ENCODE assay signal across 11 mouse cellular contexts in the genomic region with DNA sequence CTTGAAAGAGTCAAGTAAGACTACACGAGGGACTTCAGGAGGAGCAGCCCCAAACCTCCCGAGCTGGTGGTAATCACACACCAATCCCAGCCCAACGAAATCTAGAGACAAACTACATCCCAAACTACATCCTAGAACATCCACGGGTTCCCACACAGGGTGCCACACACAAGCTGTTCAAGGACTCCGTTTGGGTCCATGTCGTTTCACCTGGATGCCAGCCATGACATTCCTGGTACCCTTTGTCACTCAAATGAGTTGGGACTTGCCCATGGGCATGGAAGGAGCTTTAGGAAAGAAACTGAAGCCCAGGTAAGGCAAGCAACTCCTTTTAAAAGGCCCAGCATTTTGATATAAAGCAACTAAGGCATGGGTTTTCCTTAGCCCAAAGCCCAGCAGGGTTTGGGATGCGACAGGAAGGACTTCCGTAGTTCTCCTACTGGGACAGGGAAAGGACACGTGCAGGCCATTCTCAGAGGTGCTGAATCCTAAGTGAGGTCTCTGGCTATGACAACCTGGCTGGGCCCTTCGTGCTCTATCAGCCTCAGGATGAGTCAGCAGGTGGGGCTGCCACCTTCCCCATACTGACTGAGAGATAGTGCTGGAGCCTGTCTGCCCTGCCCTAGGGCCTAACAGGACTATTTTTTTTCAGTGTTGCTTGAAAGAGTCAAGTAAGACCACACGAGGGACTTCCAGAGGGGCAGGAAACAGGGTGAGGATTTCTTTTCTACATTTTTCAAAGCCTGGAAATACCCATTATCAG. TPM values are rescaled to one million over a fixed set of nuclear protein-coding genes. Genes with fewer than 3 reads are reported as not detected.
A peak's percentile ranks its signal among the peaks of the same experiment; 100 is the strongest.
DNase-seq lines count a peak whose midpoint lies in the region; ATAC-seq and TF ChIP-seq lines count a peak whose summit lies in the region.
"Had no signal": no experiment of that assay in that cellular context is flagged by ENCODE, and none has a peak within 500 bp of the region (broad histone marks: within the 10 kb centered on the region; RNA-seq: fewer than 3 reads in every experiment).

No protein-coding gene starts in this region.

- TF ChIP-seq EP300 in lung, postnatal 0 days (IDR thresholded peaks at IDR 0.05): no peak

- WGBS in intestine, embryonic 16.5 days: 65% methylated on average over 11 of the region's 11 CpGs
- 47% methylated on average over 11 of the region's 11 CpGs for WGBS in lung, postnatal 0 days
- 71% methylated on average over 11 of the region's 11 CpGs for WGBS in thymus, adult 2 months

- peak overlapping the region; percentile 70 for H3K4me2 ChIP-seq in intestine, embryonic 16.5 days (ENCODE audit: low read depth, low read length)
- peak overlapping the region; percentile 64 for H3K4me2 ChIP-seq in lung, postnatal 0 days (replicated peaks; ENCODE audit: low read depth, low read length)
- H3K4me2 ChIP-seq: hindbrain, embryonic 15.5 days; midbrain, embryonic 13.5 days had no signal

- ATAC-seq in intestine, embryonic 16.5 days: peak; percentile 26; the same call in 1 of the 2 replicates
- ATAC-seq in lung, postnatal 0 days: no peak
- ATAC-seq: midbrain, embryonic 13.5 days had no signal

- peak overlapping the region; percentile 47 for H3K4me3 ChIP-seq in intestine, embryonic 16.5 days (ENCODE audit: low read length)
- H3K4me3 ChIP-seq in lung, postnatal 0 days (ENCODE audit: low read depth, low read length): peak overlapping the region; percentile 50
- no peak overlapping the region for H3K4me3 ChIP-seq in thymus, adult 2 months (ENCODE audit: control insufficient read depth, insufficient read depth, low read length)
- H3K4me3 ChIP-seq: hindbrain, embryonic 15.5 days; midbrain, embryonic 13.5 days had no signal

- TF ChIP-seq CTCF in lung, postnatal 0 days (IDR thresholded peaks at IDR 0.05): no peak; the same call in 1 of the 2 replicates
- no peak for TF ChIP-seq CTCF in thymus, adult 2 months (IDR thresholded peaks at IDR 0.05; ENCODE audit: borderline replicate concordance, control insufficient read depth, extremely low read depth, insufficient read depth, low read length, poor library complexity)

- H3K27ac ChIP-seq in intestine, embryonic 16.5 days (ENCODE audit: low read length): peak overlapping the region; percentile 78
- H3K27ac ChIP-seq in lung, postnatal 0 days (ENCODE audit: low read length): peak overlapping the region; percentile 93
- H3K27ac ChIP-seq in thymus, adult 2 months (ENCODE audit: control insufficient read depth, insufficient read depth, low read length): no peak overlapping the region
- H3K27ac ChIP-seq: hindbrain, embryonic 15.5 days; midbrain, embryonic 13.5 days had no signal

- TF ChIP-seq POLR2A in thymus, adult 2 months (IDR thresholded peaks at IDR 0.05; ENCODE audit: control insufficient read depth, extremely low read depth, insufficient read depth, low read length, poor library complexity): no peak

- H3K27me3 ChIP-seq in intestine, embryonic 16.5 days (replicated peaks; ENCODE audit: control insufficient read depth, insufficient read depth, low read length): 0 out of 2 replicates have a peak, but pooled peaks cover 2% of the 10 kb centered on the region
- no peaks in the 10 kb centered on the region for H3K27me3 ChIP-seq in lung, postnatal 0 days (replicated peaks; ENCODE audit: insufficient read depth, low read length)
- H3K27me3 ChIP-seq in thymus, adult 2 months (ENCODE audit: control insufficient read depth, insufficient read depth, low read length): no peaks in the 10 kb centered on the region; the same call in 1 of the 2 replicates

- H3K9me3 ChIP-seq in intestine, embryonic 16.5 days (ENCODE audit: control insufficient read depth, low read length): no peaks in the 10 kb centered on the region
- H3K9me3 ChIP-seq in lung, postnatal 0 days (ENCODE audit: low read length): no peaks in the 10 kb centered on the region
- H3K9me3 ChIP-seq: hindbrain, embryonic 15.5 days; midbrain, embryonic 13.5 days had no signal

- peaks cover 3% of the 10 kb centered on the region; the same call in 1 of the 2 replicates for H3K36me3 ChIP-seq in intestine, embryonic 16.5 days (ENCODE audit: control insufficient read depth, insufficient read depth, low read length)
- H3K36me3 ChIP-seq in lung, postnatal 0 days (ENCODE audit: insufficient read depth, low read length): no peaks in the 10 kb centered on the region
- no peaks in the 10 kb centered on the region for H3K36me3 ChIP-seq in thymus, adult 2 months (ENCODE audit: control insufficient read depth, insufficient read depth, low read length)
- H3K36me3 ChIP-seq: hindbrain, embryonic 15.5 days; midbrain, embryonic 13.5 days had no signal

- H3K9ac ChIP-seq in intestine, embryonic 16.5 days (ENCODE audit: low read depth, low read length): peak overlapping the region; percentile 64
- peak overlapping the region; percentile 69 for H3K9ac ChIP-seq in lung, postnatal 0 days (replicated peaks; ENCODE audit: low read depth)
- H3K9ac ChIP-seq: hindbrain, embryonic 15.5 days; midbrain, embryonic 13.5 days had no signal

- H3K4me1 ChIP-seq in intestine, embryonic 16.5 days (ENCODE audit: control insufficient read depth, insufficient read depth, low read length): peaks cover 63% of the 10 kb centered on the region
- H3K4me1 ChIP-seq in lung, postnatal 0 days (ENCODE audit: insufficient read depth, low read depth, low read length): peaks cover 53% of the 10 kb centered on the region; the same call in 1 of the 2 replicates
- H3K4me1 ChIP-seq in thymus, adult 2 months (replicated peaks; ENCODE audit: control insufficient read depth, insufficient read depth, low read length): no peaks in the 10 kb centered on the region

- peak; percentile 20 for DNase-seq in embryo, embryonic 10 days (ENCODE audit: low spot score)
- no peak for DNase-seq in embryo, embryonic 9.5 days (ENCODE audit: extremely low spot score)
- DNase-seq in c-Kit-positive CD71-positive TER-119-negative erythroid progenitor cells, embryonic 14.5 days (ENCODE audit: low read depth): peak; percentile 28
- DNase-seq in lung, postnatal 0 days (ENCODE audit: low spot score): no peak
- DNase-seq in right cerebral cortex, adult 18-20 months: no peak
- DNase-seq in gastrocnemius, postnatal 4 days (ENCODE audit: low spot score in 2 of 2): no peak
- no peak for DNase-seq in thymus, adult 2 months

RNA-seq across cellular contexts. Expression of a gene that starts 1.7 kb away (rescaled TPM):
- polyA plus RNA-seq in intestine, embryonic 16.5 days (2015; fragmentation: Nextera tagmentation; extraction: Ambion mirVana): 78.3 and 80.3 TPM in 2 replicates
- polyA plus RNA-seq in lung, postnatal 0 days (2015; fragmentation: Nextera tagmentation; extraction: Ambion mirVana): 213 and 288 TPM in 2 replicates
- total RNA-seq in gastrocnemius, postnatal 4 days (2021): 10 to 100 TPM; 35.7 to 39.9 TPM
- 32.7 and 40.3 TPM in 2 replicates for polyA plus RNA-seq in thymus, adult 2 months (2012; rRNA removed)

RNA-seq across cellular contexts. Expression of a gene that starts 34.1 kb away (rescaled TPM):
- polyA plus RNA-seq in intestine, embryonic 16.5 days (2015; fragmentation: Nextera tagmentation; extraction: Ambion mirVana): 0.22 and 0.34 TPM in 2 replicates
- polyA plus RNA-seq in lung, postnatal 0 days (2015; fragmentation: Nextera tagmentation; extraction: Ambion mirVana): 0.08 and 0.18 TPM in 2 replicates
- not detected for total RNA-seq in gastrocnemius, postnatal 4 days (2021)
- polyA plus RNA-seq in thymus, adult 2 months (2012; rRNA removed): 0.30 and 1.1 TPM in 2 replicates
- polyA plus RNA-seq: C2C12 had no signal

RNA-seq across cellular contexts. Expression of a gene that starts 49.0 kb away (rescaled TPM):
- not detected in 2 replicates for polyA plus RNA-seq in intestine, embryonic 16.5 days (2015; fragmentation: Nextera tagmentation; extraction: Ambion mirVana)
- polyA plus RNA-seq in lung, postnatal 0 days (2015; fragmentation: Nextera tagmentation; extraction: Ambion mirVana): not detected in 2 replicates
- total RNA-seq in gastrocnemius, postnatal 4 days (2021): not detected
- polyA plus RNA-seq in thymus, adult 2 months (2012; rRNA removed): 0.13 and 0.32 TPM in 2 replicates
- polyA plus RNA-seq: C2C12 had no signal

Comparison
In these comparisons a context has a peak if more than half of its experiments do, and no peak if none do; other contexts are left out.
1. DNase-seq: peak in embryo, embryonic 10 days (single experiment) and c-Kit-positive CD71-positive TER-119-negative erythroid progenitor cells, embryonic 14.5 days (single experiment); none in embryo, embryonic 9.5 days (single experiment), lung, postnatal 0 days (single experiment), right cerebral cortex, adult 18-20 months (single experiment), gastrocnemius, postnatal 4 days (0 of 2) and thymus, adult 2 months (single experiment).